Mouse (Mus musculus) kidney, adult 2 months (tissue): ENCODE data around the gene Pgd.

Experiments
- CTCF ChIP-seq: fragments of 200-500 bp; conservative IDR thresholded peaks from 2 replicates; pipeline ENCODE4 v1.5.1; 2011; ENCODE audit warnings: low read depth, mild to moderate bottlenecking, control low read depth, low read length, moderate library complexity, mixed read lengths; ENCODE audit not compliant: insufficient read depth, insufficient read length
- POLR2A ChIP-seq: fragments of 200-500 bp; IDR thresholded peaks from one replicate; pipeline ENCODE4 v1.6.1; 2011; ENCODE audit warnings: low read depth, low read length, control low read depth

- TF ChIP-seq POLR2A (no peak), CTCF (no peak)
Measured at GRCm38 (mm10) chr4:149202467-149202866, 35.9 kb upstream of the Pgd start.
